Mouse (Mus musculus): ENCODE data around the gene Wasf2. TPM values are rescaled to one million over a fixed set of nuclear protein-coding genes. Genes with fewer than 3 reads are reported as not detected.

Wasf2 gene
- polyA plus RNA-seq, 1 experiment from 2014 or later = 31.8 TPM

DNA sequence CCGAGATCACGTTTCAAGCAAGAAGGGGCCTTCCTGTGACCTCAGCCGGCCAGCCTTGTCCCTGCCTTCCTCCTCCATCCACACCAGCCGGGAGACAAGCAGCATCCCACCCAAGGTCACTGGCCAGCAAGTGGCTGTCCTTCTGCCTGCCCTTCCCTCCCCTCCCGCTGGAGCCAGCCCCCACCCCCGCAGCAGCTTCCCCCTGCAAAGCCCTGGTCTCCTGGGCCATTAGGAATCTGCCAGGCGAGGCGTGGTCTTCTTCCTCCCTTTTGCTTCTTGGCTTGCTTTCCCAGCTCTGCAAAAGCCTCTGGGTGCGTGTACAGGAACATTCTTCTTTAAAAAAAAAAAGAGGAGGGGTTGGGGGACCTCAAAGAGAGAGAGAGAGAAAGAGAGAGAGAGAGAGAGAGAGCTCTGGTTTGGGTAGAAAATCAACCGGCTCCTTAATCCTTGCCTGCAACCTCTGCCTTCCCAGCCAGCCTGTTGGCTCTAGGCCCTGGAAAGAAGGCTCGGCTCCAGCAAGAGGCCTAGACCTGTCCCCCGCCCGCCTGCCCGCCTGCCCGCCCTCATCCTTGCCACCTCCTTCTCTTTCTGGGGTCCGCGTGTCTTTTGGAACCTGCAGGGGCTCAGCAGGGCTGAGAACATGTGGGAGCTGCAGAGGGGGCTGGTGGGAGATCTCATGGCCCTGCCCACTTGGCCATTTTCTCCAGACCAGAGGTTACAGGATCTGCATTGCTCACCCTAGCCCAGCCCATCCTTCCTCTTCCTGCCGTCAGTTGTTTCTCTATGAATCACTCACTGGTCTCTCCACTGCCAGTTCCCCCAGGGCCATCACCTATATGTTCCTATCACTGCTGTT lies 12.5 kb upstream of the Wasf2 start:
- Histone ChIP-seq H3K4me1 (peaks cover 15% of the 10 kb centered on the region), H3K36me3 (no peaks in the 10 kb centered on the region), H3K27ac (replicated peaks) (peak overlapping the region; percentile 85), H3K9me3 (no peaks in the 10 kb centered on the region), H3K4me2 (replicated peaks) (no peak overlapping the region; the same call in 1 of the 2 replicates), H3K9ac (replicated peaks) (peak overlapping the region; percentile 38), H3K27me3 (no peaks in the 10 kb centered on the region), H3K4me3 (no peak overlapping the region)
- peak; percentile 62; the same call in 1 of the 2 replicates for ATAC-seq (replicated peaks)
- 15% methylated on average over 18 of the region's 18 CpGs for WGBS

- H3K4me2 ChIP-seq (replicated peaks) = no peak overlapping the region
- 83% methylated on average over 6 of the region's 6 CpGs for WGBS
- no peaks in the 10 kb centered on the region for H3K9me3 ChIP-seq
- H3K27me3 ChIP-seq = no peaks in the 10 kb centered on the region
- no peak overlapping the region for H3K27ac ChIP-seq (replicated peaks)
- no peak overlapping the region for H3K4me3 ChIP-seq
- H3K9ac ChIP-seq (replicated peaks) = no peak overlapping the region
- no peaks in the 10 kb centered on the region for H3K36me3 ChIP-seq
- ATAC-seq (replicated peaks) = no peak
- H3K4me1 ChIP-seq = peaks cover 15% of the 10 kb centered on the region
These were observed 11.4 kb upstream of the Wasf2 start for GRCm38 (mm10) chr4:133118775-133119375.

DNA sequence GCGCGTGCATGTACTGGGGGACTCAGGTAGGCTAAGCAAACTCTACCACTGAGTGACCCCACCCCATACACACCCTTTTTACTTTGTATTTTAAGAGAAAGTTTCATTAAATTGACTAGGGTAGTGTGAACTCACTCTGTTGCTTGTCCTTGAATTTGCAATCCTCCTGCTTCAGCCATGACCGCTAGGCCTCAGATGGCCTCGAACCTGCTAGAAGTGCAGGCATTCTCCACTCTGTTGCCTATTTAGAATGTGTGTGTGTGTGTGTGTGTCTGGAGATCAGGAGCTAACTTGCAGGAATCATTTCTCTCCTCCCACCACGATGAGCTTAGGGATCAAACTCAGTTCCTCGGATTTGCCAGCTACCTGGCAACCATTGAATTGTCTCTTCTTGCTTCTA lies 10.7 kb upstream of the Wasf2 start:
- no peak overlapping the region for H3K9ac ChIP-seq (replicated peaks)
- no peaks in the 10 kb centered on the region for H3K9me3 ChIP-seq
- no peak overlapping the region for H3K4me3 ChIP-seq
- H3K27ac ChIP-seq (replicated peaks) = no peak overlapping the region
- 86% methylated on average over 6 of the region's 6 CpGs for WGBS
- H3K4me2 ChIP-seq (replicated peaks) = no peak overlapping the region
- peaks cover 15% of the 10 kb centered on the region for H3K4me1 ChIP-seq
- ATAC-seq (replicated peaks) = no peak
- no peaks in the 10 kb centered on the region for H3K27me3 ChIP-seq
- no peaks in the 10 kb centered on the region for H3K36me3 ChIP-seq

GRCm38 (mm10) chr4:133120833-133121321 lies 9.4 kb upstream of the Wasf2 start:
- no peak overlapping the region; the same call in 1 of the 2 replicates for H3K4me2 ChIP-seq (replicated peaks)
- no peak for ATAC-seq (replicated peaks)
- peak overlapping the region; percentile 47; the same call in 1 of the 2 replicates for H3K27ac ChIP-seq (replicated peaks)
- no peaks in the 10 kb centered on the region for H3K27me3 ChIP-seq
- H3K4me1 ChIP-seq = peaks cover 15% of the 10 kb centered on the region
- H3K9ac ChIP-seq (replicated peaks) = no peak overlapping the region
- no peaks in the 10 kb centered on the region for H3K36me3 ChIP-seq
- 13% methylated on average over 10 of the region's 11 CpGs for WGBS
- no peak overlapping the region for H3K4me3 ChIP-seq
- H3K9me3 ChIP-seq = no peaks in the 10 kb centered on the region

DNA sequence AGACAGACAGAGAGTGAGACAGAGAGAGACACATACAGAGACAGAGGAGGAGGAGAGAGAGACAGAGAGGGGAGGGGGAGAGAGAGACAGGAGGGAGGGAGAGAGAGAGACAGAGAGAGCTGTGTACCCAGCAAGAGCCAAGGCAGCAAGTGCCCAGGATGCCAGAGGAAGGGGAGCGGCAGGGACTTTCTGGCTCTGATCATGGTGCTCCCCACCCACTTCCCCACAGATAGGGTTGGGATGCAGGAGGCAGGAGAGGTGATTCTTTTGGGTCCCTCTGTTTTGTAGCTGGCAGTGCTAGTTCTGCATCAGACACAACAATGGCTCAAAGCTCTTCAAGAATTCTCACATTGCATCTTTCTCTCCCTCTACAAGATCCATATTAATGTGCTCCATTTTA lies 8.9 kb upstream of the Wasf2 start:
- WGBS = 67% methylated on average over 1 of the region's 1 CpGs
- no peak for ATAC-seq (replicated peaks)

DNA sequence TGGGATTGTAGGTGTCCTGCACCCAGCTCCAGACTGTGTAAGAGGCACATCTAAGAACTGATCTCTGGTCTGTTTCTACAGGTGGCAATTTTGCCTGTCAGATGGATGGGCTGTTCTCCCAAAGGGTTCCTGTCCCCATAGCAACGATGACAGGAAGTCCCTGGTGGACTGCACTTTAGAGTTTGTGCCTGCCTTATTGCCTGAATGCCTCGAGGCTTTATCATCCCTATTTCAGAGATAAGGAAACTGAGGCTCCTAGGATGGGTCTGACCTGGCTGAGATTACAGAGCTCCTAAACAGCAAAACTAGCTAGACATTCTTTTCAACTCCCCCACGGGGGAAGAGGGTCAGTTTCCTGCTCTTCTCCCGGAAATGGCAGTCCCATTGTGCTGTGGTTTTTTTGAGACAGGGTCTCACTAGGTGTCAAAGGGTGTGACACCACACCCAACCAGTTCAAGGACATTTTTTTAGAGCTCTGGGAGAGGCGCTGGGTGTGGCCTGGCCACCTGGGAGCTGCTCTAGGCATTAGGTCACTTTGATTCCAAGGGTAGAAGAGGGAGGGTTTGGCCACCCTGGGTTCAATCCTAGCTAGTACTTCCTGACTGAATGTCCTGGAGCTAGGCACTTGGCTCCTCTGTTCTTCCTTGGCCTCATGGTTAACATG lies 8.2 kb upstream of the Wasf2 start:
- H3K4me3 ChIP-seq = no peak overlapping the region
- WGBS = 54% methylated on average over 5 of the region's 5 CpGs
- no peak overlapping the region for H3K4me2 ChIP-seq (replicated peaks)
- H3K27me3 ChIP-seq = no peaks in the 10 kb centered on the region
- no peak overlapping the region for H3K9ac ChIP-seq (replicated peaks)
- peaks cover 15% of the 10 kb centered on the region for H3K4me1 ChIP-seq
- ATAC-seq (replicated peaks) = no peak
- H3K36me3 ChIP-seq = no peaks in the 10 kb centered on the region
- no peak overlapping the region for H3K27ac ChIP-seq (replicated peaks)
- no peaks in the 10 kb centered on the region for H3K9me3 ChIP-seq

More for the DNA sequence above, 8.9 kb upstream of the Wasf2 start:
- Histone ChIP-seq H3K9me3 (no peaks in the 10 kb centered on the region), H3K36me3 (no peaks in the 10 kb centered on the region), H3K4me1 (peaks cover 15% of the 10 kb centered on the region), H3K27me3 (no peaks in the 10 kb centered on the region), H3K27ac (replicated peaks) (no peak overlapping the region), H3K9ac (replicated peaks) (no peak overlapping the region), H3K4me3 (no peak overlapping the region), H3K4me2 (replicated peaks) (no peak overlapping the region)

- Histone ChIP-seq H3K36me3 (no peaks in the 10 kb centered on the region), H3K27ac (replicated peaks) (no peak overlapping the region), H3K4me2 (replicated peaks) (no peak overlapping the region), H3K4me1 (peaks cover 19% of the 10 kb centered on the region), H3K27me3 (no peaks in the 10 kb centered on the region), H3K4me3 (no peak overlapping the region), H3K9ac (replicated peaks) (no peak overlapping the region), H3K9me3 (no peaks in the 10 kb centered on the region)
- no peak for ATAC-seq (replicated peaks)
- 81% methylated on average over 3 of the region's 3 CpGs for WGBS
These were observed 3.2 kb upstream of the Wasf2 start for GRCm38 (mm10) chr4:133127079-133127478.

GRCm38 (mm10) chr4:133127894-133128293 lies 2.4 kb upstream of the Wasf2 start:
- no peaks in the 10 kb centered on the region for H3K36me3 ChIP-seq
- no peaks in the 10 kb centered on the region for H3K9me3 ChIP-seq
- no peak overlapping the region for H3K27ac ChIP-seq (replicated peaks)
- H3K4me1 ChIP-seq = peaks cover 26% of the 10 kb centered on the region
- no peak overlapping the region for H3K4me2 ChIP-seq (replicated peaks)
- no peak overlapping the region for H3K4me3 ChIP-seq
- H3K27me3 ChIP-seq = no peaks in the 10 kb centered on the region
- WGBS = 75% methylated on average over 4 of the region's 4 CpGs
- no peak for ATAC-seq (replicated peaks)
- H3K9ac ChIP-seq (replicated peaks) = no peak overlapping the region

- Histone ChIP-seq H3K27me3 (no peaks in the 10 kb centered on the region), H3K9me3 (no peaks in the 10 kb centered on the region), H3K4me2 (replicated peaks) (peak overlapping the region; percentile 82), H3K36me3 (no peaks in the 10 kb centered on the region), H3K9ac (replicated peaks) (peak overlapping the region; percentile 33; the same call in 1 of the 2 replicates), H3K4me3 (peak overlapping the region; percentile 90), H3K4me1 (peaks cover 27% of the 10 kb centered on the region), H3K27ac (replicated peaks) (peak overlapping the region; percentile 31)
- WGBS = 27% methylated on average over 11 of the region's 11 CpGs
- ATAC-seq (replicated peaks) = no peak
These were observed 914 bp upstream of the Wasf2 start for GRCm38 (mm10) chr4:133129391-133129790.

DNA sequence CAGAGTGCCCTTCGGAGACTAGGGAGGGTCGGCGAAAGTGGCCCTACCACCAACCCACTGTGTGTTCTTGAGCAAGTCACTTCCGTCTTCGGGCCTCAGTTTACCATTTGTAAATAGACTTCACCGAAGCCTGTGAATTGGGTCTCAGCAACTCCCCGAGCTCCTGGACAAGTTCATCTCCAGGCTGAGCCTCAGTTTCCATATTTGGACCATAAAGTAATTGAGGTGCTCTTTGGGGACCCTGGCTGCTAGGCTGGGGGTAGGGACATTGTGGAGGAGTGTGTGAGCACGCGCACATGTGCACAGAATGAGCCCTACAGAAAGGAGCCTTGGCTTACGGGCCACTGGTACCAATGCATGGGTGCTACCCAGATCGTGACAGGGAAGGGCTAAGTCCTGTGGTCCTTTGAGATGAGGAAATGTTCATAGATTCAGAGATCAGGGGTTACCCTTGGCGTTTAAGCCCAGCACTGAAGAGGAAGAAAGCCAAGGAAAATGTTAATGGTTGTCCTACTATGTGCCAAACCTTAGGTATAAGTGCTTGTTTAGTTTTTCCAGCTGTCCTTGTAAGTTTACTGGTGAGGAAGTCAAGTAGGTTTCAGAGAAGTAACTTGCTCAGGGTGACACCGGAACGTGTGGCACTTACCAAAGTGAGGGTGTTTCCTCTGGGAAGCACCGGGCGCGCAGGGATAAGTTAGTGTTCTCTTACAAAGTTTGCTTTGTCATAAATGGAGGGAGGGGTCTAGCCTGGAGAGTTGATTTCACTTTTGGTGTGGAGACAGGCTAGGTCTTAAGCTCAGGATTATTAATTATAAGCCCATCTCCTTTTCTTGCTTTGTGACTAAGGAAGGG lies 811 bp downstream of the Wasf2 start:
- Histone ChIP-seq H3K4me1 (peaks cover 27% of the 10 kb centered on the region), H3K27ac (replicated peaks) (peak overlapping the region; percentile 60), H3K9ac (replicated peaks) (peak overlapping the region; percentile 74), H3K36me3 (no peaks in the 10 kb centered on the region), H3K9me3 (no peaks in the 10 kb centered on the region), H3K27me3 (no peaks in the 10 kb centered on the region), H3K4me3 (peak overlapping the region; percentile 90), H3K4me2 (replicated peaks) (peak overlapping the region; percentile 82)
- peak; percentile 49; the same call in 1 of the 2 replicates for ATAC-seq (replicated peaks)
- WGBS = 4% methylated on average over 17 of the region's 17 CpGs

GRCm38 (mm10) chr4:133132027-133132426 lies 1.7 kb downstream of the Wasf2 start:
- Histone ChIP-seq H3K27me3 (no peaks in the 10 kb centered on the region), H3K4me3 (peak overlapping the region; percentile 90), H3K9me3 (no peaks in the 10 kb centered on the region), H3K4me1 (peaks cover 27% of the 10 kb centered on the region), H3K9ac (replicated peaks) (peak overlapping the region; percentile 25; the same call in 1 of the 2 replicates), H3K27ac (replicated peaks) (peak overlapping the region; percentile 5; the same call in 1 of the 2 replicates), H3K4me2 (replicated peaks) (peak overlapping the region; percentile 82), H3K36me3 (no peaks in the 10 kb centered on the region)
- no peak for ATAC-seq (replicated peaks)
- WGBS = 26% methylated on average over 6 of the region's 6 CpGs

Measured in forebrain, embryonic 15.5 days (tissue).